Mouse (Mus musculus): ENCODE measurements around the gene Slc6a8. TPM values are rescaled to one million over a fixed set of nuclear protein-coding genes. Genes with fewer than 3 reads are reported as not detected.

The Slc6a8 gene
- total and polyA plus RNA-seq, 3 experiments, result 0.70 to 4.2 (median 2.2) TPM

DNA sequence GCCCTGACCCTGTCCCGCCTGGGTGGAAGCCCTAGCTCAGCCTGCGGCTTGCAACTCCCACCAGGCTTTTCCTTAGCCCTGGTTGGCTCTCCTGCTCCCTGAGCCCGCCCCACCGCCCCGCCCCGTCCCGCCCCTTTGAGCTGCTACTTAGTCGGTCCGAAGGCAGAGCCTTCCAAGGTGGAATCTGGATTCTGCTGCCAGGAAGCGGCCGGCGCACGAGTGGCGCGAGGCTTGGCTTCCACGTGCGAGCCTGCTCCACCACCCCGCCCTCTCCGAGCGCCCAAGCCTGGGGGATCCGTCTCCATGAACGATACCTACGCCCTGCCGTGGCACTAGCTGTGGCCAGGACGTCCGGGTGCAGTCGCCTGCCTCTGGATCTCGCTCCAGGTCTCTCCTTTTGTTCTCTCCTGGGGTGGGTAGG is 33.7 kb upstream of the Slc6a8 start, which contains the start of gene Dusp9:
Gene Dusp9 (plus strand): TSS at position 165 of the 421 bp plus-strand sequence.
- Histone ChIP-seq H3K4me3 (replicated peaks in 1 of 3; ENCODE audit: low read depth in 2 of 3, low read length in 2 of 3, poor library complexity in 1 of 3) (no peak within 1 kb of the TSS), H3K79me2 (replicated peaks; ENCODE audit: control insufficient read depth, extremely low read depth, insufficient read depth, poor library complexity, severe bottlenecking) (no peaks in the 10 kb centered on the region), H3K9ac (ENCODE audit: insufficient read depth, low read depth) (no peak within 1 kb of the TSS), H3K9me3 (replicated peaks; ENCODE audit: low read length) (no peaks in the 10 kb centered on the region), H3K27ac (ENCODE audit: insufficient read depth, low read depth) (no peak within 1 kb of the TSS), H3K36me3 (replicated peaks in 1 of 2; ENCODE audit: control insufficient read depth in 1 of 2, insufficient read depth in 1 of 2, low read length in 1 of 2) (no peaks in the 10 kb centered on the region), H3K4me2 (ENCODE audit: insufficient read depth, low read depth, poor library complexity, severe bottlenecking) (no peak within 1 kb of the TSS), H3K4me1 (ENCODE audit: control insufficient read depth in 1 of 2, insufficient read depth in 2 of 2) (peaks cover 5 to 9% of the 10 kb centered on the region in 2 experiments; a peak in 3 of 4 replicates), H3K27me3 (replicated peaks) (no peaks in the 10 kb centered on the region)
- in situ Hi-C loops (cut with MboI; ENCODE audit: low pct_ligation_motif_present, low pct_unique_long_range_greater_than_20kb, low sequenced_read_pairs) (no loop called here), dilution Hi-C loops (cut with MboI; ENCODE audit: extremely low pct_ligation_motif_present, extremely low pct_unique_long_range_greater_than_20kb, low sequenced_read_pairs) (no loop called here)
- TF ChIP-seq ZMIZ1 (IDR thresholded peaks at IDR 0.05; ENCODE audit: low read depth, low read length) (no peak), RCOR1 (conservative IDR thresholded peaks at IDR 0.05; ENCODE audit: low read depth, low read length) (no peak), MEF2A (IDR thresholded peaks at IDR 0.05; ENCODE audit: borderline replicate concordance, low read depth, low read length) (no peak), CHD1 (IDR thresholded peaks at IDR 0.05; ENCODE audit: low read depth, low read length) (no peak), ZNF384 (IDR thresholded peaks at IDR 0.05; ENCODE audit: low read depth, low read length) (no peak), SMC3 (IDR thresholded peaks at IDR 0.05; ENCODE audit: low read depth, low read length) (no peak), CTCF (conservative IDR thresholded peaks at IDR 0.05 in 1 of 2, IDR thresholded peaks at IDR 0.05 in 1 of 2; ENCODE audit: low read depth in 2 of 2, low read length in 2 of 2) (no peak), KAT2A (IDR thresholded peaks at IDR 0.05; ENCODE audit: insufficient replicate concordance, low read length) (no peak), NRF1 (IDR thresholded peaks at IDR 0.05; ENCODE audit: low read depth, low read length) (no peak), CHD2 (IDR thresholded peaks at IDR 0.05; ENCODE audit: low read length) (no peak), E2F4 (IDR thresholded peaks at IDR 0.05; ENCODE audit: insufficient replicate concordance, low read depth, low read length) (no peak), PAX5 (IDR thresholded peaks at IDR 0.05; ENCODE audit: low read length) (no peak), POLR2A (IDR thresholded peaks at IDR 0.05; ENCODE audit: low read depth, low read length) (no peak), NELFE (IDR thresholded peaks at IDR 0.05; ENCODE audit: low read depth, low read length) (no peak), USF2 (conservative IDR thresholded peaks at IDR 0.05; ENCODE audit: low read depth, low read length) (no peak), JUN (IDR thresholded peaks at IDR 0.05; ENCODE audit: insufficient read depth, low read depth, low read length) (no peak)
- DNase-seq (ENCODE audit: extremely low read depth), result no peak

DNA sequence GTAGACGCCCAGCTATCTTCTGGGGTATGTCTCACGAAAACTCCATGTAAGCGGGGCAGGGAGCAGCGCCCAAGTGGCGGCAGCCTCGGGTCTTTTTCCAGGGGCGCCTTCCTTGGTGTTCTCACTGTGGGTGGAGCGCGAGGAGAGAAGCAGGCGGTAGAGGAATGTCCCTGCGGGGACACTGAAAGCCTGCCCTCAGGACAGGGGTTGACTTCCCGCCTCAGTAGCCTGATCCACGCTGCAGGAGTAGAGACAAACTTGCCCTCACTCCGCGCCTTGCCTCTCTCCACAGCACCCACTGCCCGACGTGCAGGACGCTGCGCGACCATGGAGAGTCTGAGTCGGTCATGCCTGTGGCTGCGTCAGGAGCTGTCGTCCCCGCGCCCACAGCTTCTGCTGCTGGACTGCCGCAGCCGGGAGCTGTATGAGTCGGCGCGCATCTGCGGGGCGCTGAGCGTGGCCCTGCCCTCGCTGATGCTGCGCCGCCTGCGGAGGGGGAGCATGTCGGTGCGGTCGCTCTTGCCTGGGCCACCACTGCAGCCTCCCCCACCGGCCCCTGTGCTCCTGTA is 33.0 kb upstream of the Slc6a8 start:
- in situ Hi-C loops (cut with MboI; ENCODE audit: low pct_ligation_motif_present, low pct_unique_long_range_greater_than_20kb, low sequenced_read_pairs), result no loop called here
- Histone ChIP-seq H3K4me2 (ENCODE audit: insufficient read depth, low read depth, poor library complexity, severe bottlenecking) (no peak overlapping the region), H3K79me2 (replicated peaks; ENCODE audit: control insufficient read depth, extremely low read depth, insufficient read depth, poor library complexity, severe bottlenecking) (no peaks in the 10 kb centered on the region), H3K9me3 (replicated peaks; ENCODE audit: low read length) (no peaks in the 10 kb centered on the region), H3K27me3 (replicated peaks) (no peaks in the 10 kb centered on the region), H3K4me3 (replicated peaks in 1 of 3; ENCODE audit: low read depth in 2 of 3, low read length in 2 of 3, poor library complexity in 1 of 3) (no peak overlapping the region), H3K27ac (ENCODE audit: insufficient read depth, low read depth) (no peak overlapping the region), H3K4me1 (ENCODE audit: control insufficient read depth in 1 of 2, insufficient read depth in 2 of 2) (peaks cover 5 to 9% of the 10 kb centered on the region in 2 experiments; a peak in 3 of 4 replicates), H3K36me3 (replicated peaks in 1 of 2; ENCODE audit: control insufficient read depth in 1 of 2, insufficient read depth in 1 of 2, low read length in 1 of 2) (no peaks in the 10 kb centered on the region), H3K9ac (ENCODE audit: insufficient read depth, low read depth) (no peak overlapping the region)
- dilution Hi-C loops (cut with MboI; ENCODE audit: extremely low pct_ligation_motif_present, extremely low pct_unique_long_range_greater_than_20kb, low sequenced_read_pairs), result no loop called here
- TF ChIP-seq UBTF (IDR thresholded peaks at IDR 0.05; ENCODE audit: low read depth, low read length), result no peak
- TF ChIP-seq ZKSCAN1 (IDR thresholded peaks at IDR 0.05; ENCODE audit: borderline replicate concordance, low read depth, low read length), result no peak
- no peak for TF ChIP-seq KAT2A (IDR thresholded peaks at IDR 0.05; ENCODE audit: insufficient replicate concordance, low read length)
- TF ChIP-seq ZC3H11A (IDR thresholded peaks at IDR 0.05; ENCODE audit: low read depth, low read length), result no peak
- TF ChIP-seq BHLHE40 (IDR thresholded peaks at IDR 0.05; ENCODE audit: low read depth, low read length), result no peak
- no peak for TF ChIP-seq EP300 (IDR thresholded peaks at IDR 0.05; ENCODE audit: low read length)
- TF ChIP-seq MAZ (IDR thresholded peaks at IDR 0.05; ENCODE audit: low read depth, low read length), result no peak
- no peak for TF ChIP-seq MXI1 (IDR thresholded peaks at IDR 0.05; ENCODE audit: low read depth, low read length)
- no peak for TF ChIP-seq ETS1 (conservative IDR thresholded peaks at IDR 0.05; ENCODE audit: low read depth, low read length)
- TF ChIP-seq MYC (IDR thresholded peaks at IDR 0.05; ENCODE audit: low read depth, low read length), result no peak
- no peak for TF ChIP-seq CHD1 (IDR thresholded peaks at IDR 0.05; ENCODE audit: low read depth, low read length)
- no peak for DNase-seq (ENCODE audit: extremely low read depth)

Data from CH12.LX (cell line).